Mouse (Mus musculus) MEL (cell line): ENCODE measurements around the gene Ptpn11.

Experiments
- CHD1 ChIP-seq: IDR thresholded peaks from 2 replicates; pipeline ENCODE4 v1.6.1; 2012; ENCODE audit warnings: low read depth, mild to moderate bottlenecking, inconsistent platforms, low read length, improper control_type of control experiment
- CHD2 ChIP-seq: IDR thresholded peaks from 2 replicates; pipeline ENCODE4 v1.6.1; 2011; ENCODE audit warnings: low read length, improper control_type of control experiment
- CTCF ChIP-seq, 3 experiments: IDR thresholded peaks in 2 of 3; conservative IDR thresholded peaks in 1 of 3; 2 replicates each; pipeline ENCODE4 v1.5.1; 2011 to 2012; ENCODE audit warnings: low read length in 3 of 3, low read depth in 2 of 3, mild to moderate bottlenecking in 2 of 3, improper control_type of control experiment in 1 of 3, inconsistent platforms in 1 of 3, mixed read lengths in 1 of 3, moderate library complexity in 1 of 3; ENCODE audit not compliant: control insufficient read depth in 1 of 3, insufficient read depth in 1 of 3, poor library complexity in 1 of 3, severe bottlenecking in 1 of 3
- EP300 ChIP-seq, 2 experiments: IDR thresholded peaks; 2 replicates each; pipeline ENCODE4 v1.6.1; 2011; ENCODE audit warnings: improper control_type of control experiment in 2 of 2, low read length in 2 of 2, low read depth in 1 of 2, mild to moderate bottlenecking in 1 of 2
- GATA1 ChIP-seq: IDR thresholded peaks from 2 replicates; pipeline ENCODE4 v1.6.1; 2011; ENCODE audit warnings: low read depth, low read length, improper control_type of control experiment
- HCFC1 ChIP-seq: IDR thresholded peaks from 2 replicates; pipeline ENCODE4 v1.6.1; 2012; ENCODE audit warnings: low read depth, mild to moderate bottlenecking, inconsistent platforms, low read length, improper control_type of control experiment, moderate library complexity
- MAFK ChIP-seq: IDR thresholded peaks from 2 replicates; pipeline ENCODE4 v1.6.1; 2011; ENCODE audit warnings: low read depth, mild to moderate bottlenecking, low read length, improper control_type of control experiment, borderline replicate concordance
- MAX ChIP-seq: IDR thresholded peaks from 2 replicates; pipeline ENCODE4 v1.6.1; 2011; ENCODE audit warnings: low read length, improper control_type of control experiment
- POLR2A ChIP-seq, 2 experiments: IDR thresholded peaks; 2 replicates each; pipeline ENCODE4 v1.6.1; 2011 to 2012; ENCODE audit warnings: low read length in 2 of 2, mild to moderate bottlenecking in 2 of 2, control low read depth in 1 of 2, improper control_type of control experiment in 1 of 2, low read depth in 1 of 2, moderate library complexity in 1 of 2; ENCODE audit not compliant: control insufficient read depth in 1 of 2, insufficient read depth in 1 of 2, poor library complexity in 1 of 2
- POLR2AphosphoS2 ChIP-seq: IDR thresholded peaks from 2 replicates; pipeline ENCODE4 v1.6.1; 2011; ENCODE audit warnings: low read length, improper control_type of control experiment
- POLR2AphosphoS5 ChIP-seq: IDR thresholded peaks from 2 replicates; pipeline ENCODE4 v1.6.1; 2012; ENCODE audit warnings: low read depth, borderline replicate concordance, mild to moderate bottlenecking, inconsistent platforms, low read length, moderate library complexity, mixed read lengths
- TBP ChIP-seq: IDR thresholded peaks from 2 replicates; pipeline ENCODE4 v1.8.0; 2011; ENCODE audit warnings: low read depth, low read length, improper control_type of control experiment

DNA sequence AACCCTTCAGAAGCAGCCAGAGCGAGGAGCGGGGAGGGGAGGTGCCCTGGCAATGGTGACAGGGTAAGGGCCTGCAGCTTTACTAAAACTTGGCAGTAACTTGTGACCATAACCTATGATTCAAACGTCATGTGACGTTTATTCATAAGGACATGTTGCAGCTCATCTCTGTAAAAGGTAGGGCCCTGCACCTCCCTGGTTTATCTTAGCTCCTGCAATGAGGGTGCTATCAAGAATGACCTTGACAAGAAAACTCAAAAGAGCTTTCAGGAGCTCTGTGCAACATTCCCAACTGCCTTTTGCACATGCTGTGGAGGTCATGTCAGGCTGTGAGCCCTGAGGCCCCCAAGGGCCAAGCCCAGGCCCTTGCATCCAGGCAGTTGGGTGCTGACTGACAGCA lies 35.1 kb downstream of the Ptpn11 start:
- TF ChIP-seq MAFK (no peak), POLR2A (IDR thresholded peaks at IDR 0.05; ENCODE audit: control insufficient read depth in 1 of 2, insufficient read depth in 1 of 2, low read depth in 1 of 2, low read length in 2 of 2, poor library complexity in 1 of 2) (no peak), EP300 (IDR thresholded peaks at IDR 0.05; ENCODE audit: low read depth in 1 of 2, low read length in 2 of 2) (no peak), CTCF (IDR thresholded peaks at IDR 0.05 in 2 of 3, conservative IDR thresholded peaks at IDR 0.05 in 1 of 3; ENCODE audit: control insufficient read depth in 1 of 3, insufficient read depth in 1 of 3, low read depth in 2 of 3, low read length in 3 of 3, poor library complexity in 1 of 3, severe bottlenecking in 1 of 3) (no peak), POLR2AphosphoS5 (no peak), CHD2 (no peak), POLR2AphosphoS2 (no peak), HCFC1 (no peak), GATA1 (no peak), TBP (no peak), CHD1 (no peak), MAX (no peak)
